Mouse (Mus musculus): ENCODE results near the gene Zfp663. TPM values are rescaled to one million over a fixed set of nuclear protein-coding genes. Genes with fewer than 3 reads are reported as not detected.

Zfp663 gene
- polyA plus RNA-seq, 1 experiment from 2014 or later: 0.39 TPM

GRCm38 (mm10) chr2:165349466-165349865 is 19.1 kb downstream of the Zfp663 start:
- no peak overlapping the region for H3K4me3 ChIP-seq (ENCODE audit: control insufficient read depth in 1 of 2, insufficient read depth in 1 of 2, low read depth in 1 of 2, low read length in 2 of 2)
- H3K4me1 ChIP-seq (ENCODE audit: control insufficient read depth in 2 of 2, insufficient read depth in 2 of 2, low read length in 2 of 2): no peaks in the 10 kb centered on the region
- no peak overlapping the region for H3K9ac ChIP-seq (ENCODE audit: low read length)
- no peaks in the 10 kb centered on the region for H3K27me3 ChIP-seq (ENCODE audit: control insufficient read depth, insufficient read depth, low read length)
- ATAC-seq (ENCODE audit: insufficient number of reproducible peaks, insufficient read depth, low FRiP score, low read depth): no peak
- WGBS: 28% methylated on average over 8 of the region's 8 CpGs
- peaks cover 33% of the 10 kb centered on the region for H3K9me3 ChIP-seq (ENCODE audit: control insufficient read depth, low read length)
- H3K4me2 ChIP-seq (ENCODE audit: low read length): no peak overlapping the region
- H3K36me3 ChIP-seq (ENCODE audit: control insufficient read depth, insufficient read depth, low read length): no peaks in the 10 kb centered on the region
- H3K27ac ChIP-seq (replicated peaks in 1 of 2; ENCODE audit: control insufficient read depth in 1 of 2, insufficient read depth in 1 of 2, low read depth in 2 of 2, low read length in 2 of 2): no peak overlapping the region

- Histone ChIP-seq H3K9ac (ENCODE audit: low read length) (no peak overlapping the region), H3K27ac (replicated peaks in 1 of 2; ENCODE audit: control insufficient read depth in 1 of 2, insufficient read depth in 1 of 2, low read depth in 2 of 2, low read length in 2 of 2) (no peak overlapping the region), H3K9me3 (ENCODE audit: control insufficient read depth, low read length) (0 out of 2 replicates have a peak, but pooled peaks cover 4% of the 10 kb centered on the region), H3K4me1 (ENCODE audit: control insufficient read depth in 2 of 2, insufficient read depth in 2 of 2, low read length in 2 of 2) (no peaks in the 10 kb centered on the region), H3K27me3 (ENCODE audit: control insufficient read depth, insufficient read depth, low read length) (no peaks in the 10 kb centered on the region), H3K36me3 (ENCODE audit: control insufficient read depth, insufficient read depth, low read length) (no peaks in the 10 kb centered on the region), H3K4me3 (ENCODE audit: control insufficient read depth in 1 of 2, insufficient read depth in 1 of 2, low read depth in 1 of 2, low read length in 2 of 2) (no peak overlapping the region), H3K4me2 (ENCODE audit: low read length) (no peak overlapping the region)
- ATAC-seq (ENCODE audit: insufficient number of reproducible peaks, insufficient read depth, low FRiP score, low read depth): no peak
- WGBS: 84% methylated on average over 5 of the region's 5 CpGs
Observed at GRCm38 (mm10) chr2:165346180-165346579, 22.3 kb downstream of the Zfp663 start.

GRCm38 (mm10) chr2:165337191-165337590 is 31.3 kb downstream of the Zfp663 start:
- H3K9ac ChIP-seq (ENCODE audit: low read length): no peak overlapping the region
- no peak overlapping the region for H3K27ac ChIP-seq (replicated peaks in 1 of 2; ENCODE audit: control insufficient read depth in 1 of 2, insufficient read depth in 1 of 2, low read depth in 2 of 2, low read length in 2 of 2)
- H3K27me3 ChIP-seq (ENCODE audit: control insufficient read depth, insufficient read depth, low read length): no peaks in the 10 kb centered on the region
- no peaks in the 10 kb centered on the region for H3K9me3 ChIP-seq (ENCODE audit: control insufficient read depth, low read length)
- ATAC-seq (ENCODE audit: insufficient number of reproducible peaks, insufficient read depth, low FRiP score, low read depth): no peak
- H3K4me1 ChIP-seq (ENCODE audit: control insufficient read depth in 2 of 2, insufficient read depth in 2 of 2, low read length in 2 of 2): no peaks in the 10 kb centered on the region
- no peaks in the 10 kb centered on the region for H3K36me3 ChIP-seq (ENCODE audit: control insufficient read depth, insufficient read depth, low read length)
- no peak overlapping the region for H3K4me3 ChIP-seq (ENCODE audit: control insufficient read depth in 1 of 2, insufficient read depth in 1 of 2, low read depth in 1 of 2, low read length in 2 of 2)
- WGBS: 27% methylated on average over 3 of the region's 3 CpGs
- H3K4me2 ChIP-seq (ENCODE audit: low read length): no peak overlapping the region

GRCm38 (mm10) chr2:165332610-165333210 is 35.8 kb downstream of the Zfp663 start:
- 55% methylated on average over 14 of the region's 14 CpGs for WGBS
- Histone ChIP-seq H3K4me2 (ENCODE audit: low read length) (no peak overlapping the region), H3K9me3 (ENCODE audit: control insufficient read depth, low read length) (peaks cover 7% of the 10 kb centered on the region), H3K27me3 (ENCODE audit: control insufficient read depth, insufficient read depth, low read length) (no peaks in the 10 kb centered on the region), H3K9ac (ENCODE audit: low read length) (no peak overlapping the region), H3K4me3 (ENCODE audit: control insufficient read depth in 1 of 2, insufficient read depth in 1 of 2, low read depth in 1 of 2, low read length in 2 of 2) (no peak overlapping the region), H3K4me1 (ENCODE audit: control insufficient read depth in 2 of 2, insufficient read depth in 2 of 2, low read length in 2 of 2) (no peaks in the 10 kb centered on the region; a peak in 1 of 4 replicates), H3K27ac (replicated peaks in 1 of 2; ENCODE audit: control insufficient read depth in 1 of 2, insufficient read depth in 1 of 2, low read depth in 2 of 2, low read length in 2 of 2) (no peak overlapping the region), H3K36me3 (ENCODE audit: control insufficient read depth, insufficient read depth, low read length) (no peaks in the 10 kb centered on the region)
- ATAC-seq (ENCODE audit: insufficient number of reproducible peaks, insufficient read depth, low FRiP score, low read depth): no peak

GRCm38 (mm10) chr2:165329703-165330102 is 38.8 kb downstream of the Zfp663 start:
- no peak for ATAC-seq (ENCODE audit: insufficient number of reproducible peaks, insufficient read depth, low FRiP score, low read depth)
- Histone ChIP-seq H3K4me2 (ENCODE audit: low read length) (no peak overlapping the region), H3K4me3 (ENCODE audit: control insufficient read depth in 1 of 2, insufficient read depth in 1 of 2, low read depth in 1 of 2, low read length in 2 of 2) (no peak overlapping the region), H3K9me3 (ENCODE audit: control insufficient read depth, low read length) (peaks cover 7% of the 10 kb centered on the region), H3K27me3 (ENCODE audit: control insufficient read depth, insufficient read depth, low read length) (no peaks in the 10 kb centered on the region), H3K36me3 (ENCODE audit: control insufficient read depth, insufficient read depth, low read length) (no peaks in the 10 kb centered on the region), H3K27ac (replicated peaks in 1 of 2; ENCODE audit: control insufficient read depth in 1 of 2, insufficient read depth in 1 of 2, low read depth in 2 of 2, low read length in 2 of 2) (no peak overlapping the region), H3K4me1 (ENCODE audit: control insufficient read depth in 2 of 2, insufficient read depth in 2 of 2, low read length in 2 of 2) (peaks cover 8 to 17% of the 10 kb centered on the region in 2 experiments), H3K9ac (ENCODE audit: low read length) (no peak overlapping the region)
- 9% methylated on average over 3 of the region's 3 CpGs for WGBS

- no peak overlapping the region for H3K4me3 ChIP-seq (ENCODE audit: control insufficient read depth in 1 of 2, insufficient read depth in 1 of 2, low read depth in 1 of 2, low read length in 2 of 2)
- ATAC-seq (ENCODE audit: insufficient number of reproducible peaks, insufficient read depth, low FRiP score, low read depth): no peak
- peaks cover 8 to 17% of the 10 kb centered on the region in 2 experiments for H3K4me1 ChIP-seq (ENCODE audit: control insufficient read depth in 2 of 2, insufficient read depth in 2 of 2, low read length in 2 of 2)
- H3K27me3 ChIP-seq (ENCODE audit: control insufficient read depth, insufficient read depth, low read length): no peaks in the 10 kb centered on the region
- 54% methylated on average over 5 of the region's 5 CpGs for WGBS
- no peak overlapping the region for H3K9ac ChIP-seq (ENCODE audit: low read length)
- H3K9me3 ChIP-seq (ENCODE audit: control insufficient read depth, low read length): peaks cover 7% of the 10 kb centered on the region
- H3K27ac ChIP-seq (replicated peaks in 1 of 2; ENCODE audit: control insufficient read depth in 1 of 2, insufficient read depth in 1 of 2, low read depth in 2 of 2, low read length in 2 of 2): no peak overlapping the region
- H3K36me3 ChIP-seq (ENCODE audit: control insufficient read depth, insufficient read depth, low read length): no peaks in the 10 kb centered on the region
- no peak overlapping the region for H3K4me2 ChIP-seq (ENCODE audit: low read length)
Observed at GRCm38 (mm10) chr2:165328746-165329145, 39.8 kb downstream of the Zfp663 start.

GRCm38 (mm10) chr2:165327386-165327785 is 41.1 kb downstream of the Zfp663 start:
- Histone ChIP-seq H3K27ac (replicated peaks in 1 of 2; ENCODE audit: control insufficient read depth in 1 of 2, insufficient read depth in 1 of 2, low read depth in 2 of 2, low read length in 2 of 2) (no peak overlapping the region), H3K4me1 (ENCODE audit: control insufficient read depth in 2 of 2, insufficient read depth in 2 of 2, low read length in 2 of 2) (peaks cover 8 to 17% of the 10 kb centered on the region in 2 experiments), H3K27me3 (ENCODE audit: control insufficient read depth, insufficient read depth, low read length) (no peaks in the 10 kb centered on the region), H3K9me3 (ENCODE audit: control insufficient read depth, low read length) (peaks cover 7% of the 10 kb centered on the region), H3K4me3 (ENCODE audit: control insufficient read depth in 1 of 2, insufficient read depth in 1 of 2, low read depth in 1 of 2, low read length in 2 of 2) (peak overlapping the region in 1 of 2 experiments; percentile 68; a peak in 2 of 4 replicates), H3K9ac (ENCODE audit: low read length) (peak overlapping the region; percentile 72), H3K4me2 (ENCODE audit: low read length) (peak overlapping the region; percentile 97), H3K36me3 (ENCODE audit: control insufficient read depth, insufficient read depth, low read length) (no peaks in the 10 kb centered on the region)
- 35% methylated on average over 7 of the region's 7 CpGs for WGBS
- ATAC-seq (ENCODE audit: insufficient number of reproducible peaks, insufficient read depth, low FRiP score, low read depth): no peak
